Mouse (Mus musculus) left cerebral cortex, adult 9 months (tissue): ENCODE results near the gene Gtpbp8.

Experiments
- DNase-seq, 2 experiments: peaks; one replicate each; pipeline ENCODE4 v3.0.0; 2022; ENCODE audit warnings: low spot score in 2 of 2

Gtpbp8 gene

DNA sequence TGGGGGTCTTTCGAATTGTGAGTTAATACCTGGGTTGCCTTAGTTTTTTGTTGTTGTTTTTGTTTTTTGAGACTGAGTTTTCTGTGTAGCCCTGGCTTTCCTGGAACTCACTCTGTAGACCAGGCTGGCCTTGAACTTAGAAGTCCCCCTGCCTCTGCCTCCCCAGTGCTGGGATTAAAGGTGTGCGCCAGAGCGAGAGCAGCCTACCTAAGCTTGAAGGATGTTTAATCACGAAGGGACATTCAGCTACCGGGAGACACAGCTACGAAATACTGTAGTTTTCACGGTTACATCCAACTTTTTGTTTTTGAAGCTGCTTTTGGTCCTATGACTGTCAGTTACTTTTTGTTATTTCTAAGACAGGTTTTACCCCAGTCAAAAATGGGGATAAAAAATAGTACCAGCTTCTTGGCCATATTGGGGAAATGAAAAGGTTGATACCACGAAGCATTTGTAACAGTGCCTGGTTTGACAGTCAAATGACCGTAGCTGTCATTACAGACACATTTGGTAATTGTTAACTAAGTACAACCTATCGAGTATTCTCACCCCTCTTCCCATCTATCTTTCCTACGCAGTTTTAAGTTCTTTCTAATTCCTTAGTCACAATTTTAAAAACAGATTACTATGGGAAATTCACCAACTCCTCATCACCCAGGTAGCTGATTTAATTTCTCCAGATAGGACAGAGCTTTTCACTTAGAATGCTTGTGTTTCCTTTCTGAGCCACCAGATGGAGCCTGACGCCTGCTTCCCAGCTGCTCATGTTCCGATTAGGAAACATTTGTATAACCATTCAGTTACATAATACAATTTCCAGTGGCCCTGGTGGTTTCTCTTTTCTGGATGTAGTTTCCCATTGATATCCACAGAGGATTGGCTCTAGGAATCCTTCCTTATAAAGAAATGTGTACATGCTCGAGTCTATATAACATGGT, 20.6 kb downstream of the Gtpbp8 start:
- peak; percentile 70 to 93 for DNase-seq

DNA sequence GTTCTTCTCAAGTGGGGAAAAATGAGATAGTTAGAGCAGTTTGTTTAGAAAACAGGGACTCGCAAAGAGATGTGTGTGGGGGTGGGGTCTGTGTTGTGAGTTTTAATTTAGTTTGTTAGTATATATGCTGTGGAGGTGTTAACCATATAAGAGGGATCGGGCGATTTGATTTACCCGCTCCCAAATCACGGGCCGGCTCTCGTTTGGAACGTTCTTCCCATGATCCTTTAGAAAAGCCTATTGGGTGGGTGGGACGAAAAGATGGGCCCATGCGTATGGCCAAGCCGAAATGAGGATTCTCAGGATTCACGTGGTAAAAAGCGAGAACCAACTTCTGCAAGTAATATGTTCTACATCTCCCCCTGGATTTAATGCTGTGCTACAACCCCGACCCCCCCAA, 21.3 kb downstream of the Gtpbp8 start:
- peak in 1 of 2 experiments; percentile 62 for DNase-seq

DNA sequence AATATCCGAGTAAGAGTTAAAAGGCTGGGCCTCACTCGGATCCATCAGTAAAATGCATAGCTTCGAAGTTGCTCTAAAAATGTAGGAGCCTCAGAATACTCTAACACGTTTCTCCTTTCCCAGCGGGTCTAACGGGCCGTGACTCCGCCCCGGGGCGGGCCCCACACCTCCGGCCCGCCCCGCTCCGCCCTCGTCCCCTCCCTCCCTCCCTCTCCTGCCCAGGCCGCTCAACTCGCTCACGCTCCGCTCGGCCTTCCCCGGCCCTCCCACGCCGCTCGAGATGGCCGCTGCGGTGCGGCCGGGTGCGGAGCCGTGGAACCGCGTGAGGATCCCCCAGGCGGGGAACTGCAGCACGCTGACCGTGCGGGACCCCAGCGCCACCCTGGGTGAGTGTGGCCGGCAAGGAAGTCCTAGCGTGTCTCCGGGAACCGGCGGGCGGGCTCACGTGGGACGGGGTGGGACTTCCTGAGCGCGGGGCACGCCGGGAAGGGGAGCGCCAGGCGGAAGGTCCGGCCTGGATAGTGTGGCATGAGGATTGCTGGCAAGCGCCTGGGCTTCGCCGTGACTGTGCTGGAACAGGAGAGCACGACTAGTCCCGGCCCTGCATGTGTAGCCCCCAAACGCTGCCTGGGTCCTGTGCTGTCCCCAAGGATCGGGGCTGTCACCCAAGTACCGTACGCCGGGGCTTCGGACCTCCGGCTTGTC, 21.9 kb downstream of the Gtpbp8 start, which contains the start of gene Nepro:
Nepro (plus strand) TSS at position 219 of the 705 bp plus-strand sequence.
- DNase-seq = peak; percentile 80 to 93

DNA sequence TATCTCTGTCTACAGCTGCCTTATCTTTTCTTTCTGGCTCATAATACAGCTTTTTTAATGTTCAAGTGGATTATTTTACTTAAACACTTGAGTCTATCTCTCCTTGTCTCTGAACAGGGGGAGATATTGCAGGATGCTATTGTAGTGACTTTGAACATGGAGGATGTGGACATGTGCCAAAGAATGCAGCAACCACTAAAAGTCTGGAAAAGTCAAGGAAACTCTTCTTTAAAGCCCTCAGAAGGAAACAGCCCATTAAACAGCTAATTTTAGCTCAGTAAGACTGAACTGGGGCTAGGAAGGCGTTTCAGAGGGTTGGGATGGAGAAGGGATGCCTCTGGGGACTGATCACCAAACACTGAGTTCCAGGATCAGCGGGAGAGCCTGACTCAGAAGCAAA, 23.5 kb downstream of the Gtpbp8 start:
- no peak for DNase-seq

DNA sequence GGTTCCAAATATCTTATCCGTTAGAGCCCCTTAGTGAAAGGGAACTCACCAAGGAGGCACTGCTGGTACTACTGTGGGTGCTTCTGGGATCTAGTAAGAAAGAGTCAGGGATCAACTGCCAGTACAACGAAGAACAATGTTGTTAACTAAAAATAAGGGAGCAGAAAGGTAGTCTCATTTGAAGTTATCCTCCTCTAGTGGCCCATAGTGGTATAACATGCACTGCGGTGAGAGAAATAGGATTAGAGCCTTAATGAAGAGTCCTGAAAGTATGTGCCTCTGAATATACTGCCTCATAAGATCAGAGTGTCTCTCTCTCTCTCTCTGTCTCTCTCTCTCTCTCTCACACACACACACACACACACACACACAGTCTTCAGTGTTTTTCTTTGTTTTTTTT, 25.6 kb downstream of the Gtpbp8 start:
- no peak for DNase-seq

DNA sequence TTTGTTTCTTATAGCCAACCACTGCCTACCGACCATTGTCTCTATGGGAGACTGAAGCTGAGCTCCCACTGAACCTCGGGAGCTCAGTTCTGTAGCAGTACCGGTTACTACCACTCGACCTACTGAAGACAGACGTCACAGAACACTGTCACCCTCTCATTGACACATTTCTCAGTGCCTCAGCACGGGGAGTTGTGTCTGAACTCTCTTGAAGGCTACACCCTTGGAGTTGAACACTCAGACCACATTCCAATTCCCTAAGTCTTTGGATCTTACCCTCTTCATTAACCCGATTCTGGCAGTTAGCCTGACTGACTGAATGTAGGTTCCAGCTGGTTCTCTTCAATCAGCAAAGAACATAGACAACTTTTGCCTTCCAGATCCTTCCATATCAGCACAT, 26.8 kb downstream of the Gtpbp8 start:
- DNase-seq = no peak

DNA sequence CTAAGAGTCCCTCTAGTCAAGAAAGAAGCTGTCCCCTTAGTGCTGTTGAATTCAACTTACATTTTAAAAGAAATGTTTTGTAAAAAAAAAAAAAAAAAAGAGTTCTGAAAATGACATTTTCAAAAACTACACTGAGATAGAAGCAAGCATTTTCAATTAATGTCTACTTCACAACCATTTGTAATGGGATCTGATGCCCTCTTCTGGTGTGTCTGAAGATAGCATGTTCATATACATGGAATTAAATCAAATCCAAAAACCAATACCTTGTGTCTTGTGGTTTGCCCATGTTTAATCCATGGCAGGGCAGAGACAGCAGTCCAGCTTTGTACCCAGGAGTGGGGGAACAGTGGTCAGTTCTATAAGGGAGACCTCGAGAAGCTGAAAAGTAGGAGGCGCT, 28.3 kb downstream of the Gtpbp8 start:
- no peak for DNase-seq

DNA sequence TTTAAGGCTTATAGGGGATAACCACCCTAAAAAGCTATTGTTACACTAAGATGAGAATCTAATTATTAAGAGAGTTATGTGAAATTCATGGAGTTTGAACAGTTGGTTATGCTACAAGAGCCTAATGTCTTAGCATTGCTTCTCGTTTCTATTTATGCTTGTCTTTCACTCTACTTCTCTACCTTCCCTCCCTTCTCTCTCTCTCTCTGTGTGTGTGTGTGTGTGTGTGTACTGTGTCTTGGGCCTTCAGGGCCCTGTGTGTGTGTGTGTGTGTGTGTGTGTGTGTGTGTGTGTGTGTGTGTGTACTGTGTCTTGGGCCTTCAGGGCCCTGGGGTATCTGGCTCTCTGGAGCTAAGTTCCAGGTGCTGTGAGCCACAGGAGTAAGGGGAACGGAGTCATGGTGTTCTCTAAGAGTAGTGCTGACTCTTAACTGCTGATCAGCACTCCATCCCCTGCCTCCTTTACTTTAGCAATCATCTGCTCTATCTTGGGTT, 29.0 kb downstream of the Gtpbp8 start:
- no peak for DNase-seq

DNA sequence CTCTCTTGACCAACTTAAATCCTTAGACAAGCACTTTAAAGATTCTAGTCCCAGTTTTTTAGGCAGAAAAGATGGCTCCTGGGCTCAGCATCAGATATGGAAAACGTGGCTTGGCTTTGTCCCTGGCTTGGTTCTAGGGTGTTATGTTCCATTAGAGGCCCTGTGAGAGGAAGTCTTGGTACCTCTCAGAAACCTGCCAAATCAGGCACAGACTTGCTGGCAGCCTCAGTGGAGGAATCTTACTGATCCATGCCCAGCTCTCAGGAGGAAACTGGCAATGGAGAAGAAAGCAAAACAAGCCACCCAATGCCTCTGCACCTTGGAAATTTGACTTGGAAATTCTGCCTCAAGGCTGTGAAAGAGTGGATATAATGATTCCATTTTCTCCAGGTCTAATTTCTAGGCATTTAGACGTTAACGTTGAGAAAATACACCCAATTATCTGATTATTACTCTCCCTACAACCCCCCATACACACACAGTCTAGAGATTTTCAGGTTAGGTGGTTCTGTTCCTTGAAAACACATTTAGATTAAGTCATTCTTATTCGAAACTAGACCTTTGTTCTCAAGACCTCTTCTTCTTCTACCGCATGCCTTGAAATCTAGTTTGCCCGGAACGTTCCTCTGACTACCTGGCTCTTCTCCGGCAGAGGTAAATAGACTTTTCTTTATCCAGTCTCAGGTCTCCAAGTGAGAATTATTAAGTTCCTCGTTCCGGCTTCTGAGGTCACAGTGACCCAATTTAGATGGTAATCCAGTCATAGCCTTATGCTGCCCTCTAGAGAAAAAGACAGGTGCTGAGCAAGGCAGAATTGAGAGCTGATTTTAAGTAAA, 29.6 kb downstream of the Gtpbp8 start:
- peak in 1 of 2 experiments; percentile 43 for DNase-seq

DNA sequence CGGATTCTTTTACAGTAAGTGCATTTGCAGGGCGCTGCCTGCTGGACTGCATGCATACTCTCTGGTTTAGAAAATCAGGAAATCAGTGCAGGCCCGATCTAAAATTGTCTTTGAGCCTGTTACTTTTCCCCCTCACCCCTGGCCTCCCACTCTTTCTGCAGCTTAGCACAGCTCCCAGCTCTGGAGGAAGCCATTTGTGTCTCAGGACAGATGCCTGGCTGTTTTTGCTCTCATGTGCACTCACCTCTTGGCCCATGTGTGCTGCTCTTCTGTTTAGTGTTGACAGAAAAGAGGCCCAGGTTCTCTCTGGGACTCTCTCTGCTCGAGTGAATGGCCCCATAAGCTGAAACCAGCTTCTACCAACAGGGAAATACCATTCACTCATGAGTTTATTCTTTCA, 42.7 kb downstream of the Gtpbp8 start:
- no peak for DNase-seq

DNA sequence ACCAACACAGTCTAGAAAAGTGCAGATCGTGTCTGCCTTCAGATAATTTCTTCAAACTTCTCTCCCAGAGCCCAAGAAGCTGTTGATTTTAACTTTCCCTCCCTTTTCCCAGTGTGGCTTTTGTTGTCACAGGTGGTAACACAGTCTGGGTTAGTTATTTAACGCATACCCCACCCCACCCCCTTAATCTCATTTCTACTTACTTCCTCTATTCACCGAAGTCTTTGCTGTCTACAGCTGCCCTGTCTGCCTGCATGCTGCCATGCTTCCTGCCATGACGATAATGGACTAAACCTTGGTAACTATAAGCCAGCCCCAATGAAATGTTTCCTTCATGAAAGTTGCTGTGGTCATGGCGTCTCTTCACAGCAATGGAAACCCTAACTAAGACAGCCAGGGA, 43.9 kb downstream of the Gtpbp8 start:
- no peak for DNase-seq

DNA sequence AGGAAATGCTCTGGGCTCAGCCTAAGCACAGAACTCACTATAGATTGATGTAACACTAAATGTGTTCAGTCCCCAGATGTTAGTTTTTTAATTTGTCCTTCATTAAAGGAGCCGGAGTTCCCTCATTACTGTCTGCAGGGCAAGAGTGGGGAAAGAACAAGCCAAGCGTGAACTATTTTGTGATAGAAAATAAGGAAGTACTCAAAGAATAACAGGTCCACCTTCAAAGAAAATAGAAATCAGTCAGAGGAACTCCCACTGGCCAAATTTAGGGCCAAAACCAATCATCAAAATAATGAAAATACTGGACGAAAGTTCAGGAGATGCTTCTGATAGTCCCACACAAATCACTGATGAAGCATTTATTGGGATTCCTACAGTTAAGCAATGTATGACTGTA, 45.0 kb downstream of the Gtpbp8 start:
- no peak for DNase-seq

DNA sequence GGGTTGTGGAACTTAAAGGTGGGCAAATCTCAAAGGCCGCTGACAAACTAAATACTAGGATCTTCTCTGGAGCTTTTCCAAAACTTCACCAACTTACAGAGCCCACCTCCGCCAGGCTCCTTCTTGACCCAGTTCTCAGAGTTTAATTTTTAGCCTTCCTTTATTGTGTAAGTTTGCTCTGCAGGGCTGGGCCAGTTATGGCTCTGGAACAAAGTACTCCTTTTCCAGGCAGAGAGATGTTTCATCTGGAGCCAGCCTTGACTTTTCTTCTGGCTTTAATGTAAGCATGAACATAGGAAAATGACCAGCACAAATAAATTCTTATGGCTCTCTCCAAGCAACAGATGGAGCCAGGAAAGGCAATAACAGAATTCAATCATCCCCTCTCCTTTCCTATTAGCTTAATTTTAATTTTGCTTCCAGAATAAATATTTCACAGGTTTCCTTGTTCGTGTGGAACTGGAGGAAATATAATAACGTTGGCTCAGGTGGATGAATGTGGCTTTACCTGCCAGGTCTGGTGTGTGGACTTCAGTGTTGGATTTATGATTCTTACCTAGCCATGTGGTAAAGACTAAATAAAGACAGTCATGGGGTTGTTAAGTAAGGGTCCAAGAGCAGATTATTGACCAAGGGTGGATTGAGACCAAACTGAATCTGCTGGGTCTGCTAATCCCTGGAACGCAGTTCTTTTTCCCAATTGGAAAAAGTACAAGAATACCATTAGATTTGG, 48.5 kb downstream of the Gtpbp8 start:
- no peak for DNase-seq

DNA sequence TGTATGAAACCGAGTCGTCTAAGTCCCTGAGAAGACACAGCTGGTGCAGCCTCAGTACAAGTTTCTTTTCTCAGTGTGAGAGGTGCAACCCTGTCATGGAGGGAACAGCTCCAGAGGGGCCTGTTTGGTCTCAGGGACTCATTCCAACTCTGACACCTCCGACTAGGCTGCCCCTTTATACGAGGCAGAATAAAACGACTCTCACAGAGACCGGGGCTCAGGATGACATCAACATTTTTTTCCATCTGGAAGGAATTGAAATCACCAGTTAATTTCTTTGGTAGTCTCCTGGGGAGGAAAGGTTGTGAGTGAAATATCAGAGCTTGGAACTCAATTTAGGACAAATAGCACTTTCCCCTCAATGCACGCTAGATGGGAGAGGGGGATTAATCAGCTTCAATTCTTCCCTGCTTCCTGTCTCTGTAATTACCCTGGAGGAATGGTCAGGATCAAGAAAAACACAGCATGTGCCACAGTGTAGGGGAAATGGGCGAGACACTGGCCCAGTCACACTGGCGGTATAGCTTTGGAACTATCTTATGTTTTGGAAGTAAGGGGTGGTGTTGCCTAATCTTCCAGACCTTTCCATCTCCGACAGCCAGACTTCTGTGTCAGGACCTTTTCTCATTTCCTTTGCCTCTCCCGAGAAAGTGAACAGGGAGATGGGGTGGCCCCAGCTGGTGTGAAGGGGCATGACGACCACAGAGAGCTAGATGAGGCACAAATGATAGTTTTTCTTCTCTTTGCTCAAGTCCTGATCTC, 50.1 kb downstream of the Gtpbp8 start:
- DNase-seq = no peak

DNA sequence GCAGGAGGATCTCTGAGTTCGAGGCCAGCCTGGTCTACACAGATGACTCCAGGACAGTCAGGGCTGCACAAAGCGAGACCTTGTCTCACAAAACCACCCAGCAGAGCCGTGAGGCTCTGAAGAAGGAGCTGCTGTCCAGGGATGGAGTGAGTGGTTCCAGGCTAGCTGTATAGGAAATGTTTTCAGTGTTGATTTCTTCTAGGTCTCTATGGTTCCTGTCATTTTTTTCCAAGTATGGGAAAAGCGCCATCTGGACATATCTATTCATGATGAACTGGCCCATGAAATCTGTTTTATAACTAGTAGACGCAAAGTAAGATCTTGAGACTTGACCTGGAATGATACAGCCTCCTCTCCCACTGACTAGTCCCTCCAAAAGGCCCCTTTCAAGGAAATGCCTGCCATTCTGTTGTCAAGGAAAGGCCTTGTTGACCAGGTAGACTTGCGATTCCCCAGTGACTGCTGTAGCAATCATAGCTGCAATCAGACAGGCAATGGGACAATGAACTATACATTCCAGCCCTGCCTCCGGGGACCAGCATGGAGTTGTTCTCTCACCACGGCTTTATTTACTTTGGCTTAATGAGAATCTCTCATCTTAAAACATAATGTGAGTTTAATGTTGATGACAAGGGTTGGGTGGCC, 50.8 kb downstream of the Gtpbp8 start:
- no peak for DNase-seq

DNA sequence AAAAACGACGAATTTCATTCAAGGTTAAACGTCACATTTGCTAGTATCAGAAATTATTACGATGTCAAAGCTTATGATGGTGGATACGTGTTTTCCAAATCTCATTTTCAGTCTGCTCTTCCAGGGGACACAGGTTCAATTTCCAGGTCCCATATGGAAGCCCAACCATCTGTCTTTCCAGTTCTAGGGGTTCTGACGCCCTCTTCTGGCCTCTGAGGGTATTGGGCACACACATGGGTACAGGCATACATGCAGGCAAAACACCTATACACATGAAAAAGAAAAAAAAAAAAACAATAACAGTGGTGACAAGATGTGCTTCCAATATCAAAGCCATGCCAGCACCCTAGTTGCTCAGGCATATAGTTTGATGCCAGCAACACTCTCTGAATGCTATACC, 52.5 kb downstream of the Gtpbp8 start:
- DNase-seq = no peak

DNA sequence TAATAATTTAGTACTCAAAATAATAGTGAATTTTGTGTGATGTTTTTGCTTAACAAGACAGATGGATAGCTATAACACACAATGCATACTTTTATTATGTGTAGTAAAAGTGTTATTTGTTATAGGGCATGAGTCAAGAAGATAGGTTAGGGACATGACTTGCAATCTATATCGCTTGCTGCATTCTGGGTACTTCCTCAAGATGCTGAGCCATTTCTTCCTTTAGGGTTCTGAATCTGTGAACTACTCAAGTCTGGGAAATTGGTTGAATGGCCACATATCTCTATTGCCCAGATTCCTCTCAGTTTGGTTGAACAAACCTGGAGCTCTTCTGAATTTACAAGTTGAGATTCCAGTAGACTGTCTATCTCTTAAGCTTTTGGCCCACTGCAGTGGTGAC, 53.6 kb downstream of the Gtpbp8 start:
- DNase-seq = no peak

DNA sequence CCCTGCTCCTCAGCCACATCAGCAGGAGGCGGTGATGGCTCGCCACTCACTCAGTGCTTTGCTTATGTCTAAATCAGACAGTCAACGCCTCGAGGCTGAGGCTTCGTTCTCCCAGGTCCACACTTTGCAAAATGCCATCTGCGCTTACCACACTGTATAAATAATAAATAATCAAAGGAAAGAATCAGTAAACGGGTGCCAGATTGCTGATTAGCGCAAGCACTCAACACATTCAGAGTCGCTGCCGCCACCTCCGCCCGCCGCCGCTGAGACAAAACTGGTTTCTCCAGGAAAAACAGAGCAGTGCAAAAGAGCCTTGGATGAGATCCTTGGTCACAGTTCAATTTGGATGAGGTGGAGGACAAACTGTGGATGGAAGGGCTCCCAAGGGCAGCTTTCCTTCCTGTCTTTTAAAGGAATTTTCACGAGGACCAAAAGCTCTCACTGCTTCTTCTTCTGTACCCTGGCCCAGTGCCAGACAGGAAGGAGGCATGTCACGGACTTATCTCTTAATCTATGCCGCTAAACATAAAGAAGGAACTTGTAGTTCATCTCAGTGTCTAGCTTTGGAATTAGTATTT, 54.5 kb downstream of the Gtpbp8 start:
- DNase-seq = peak in 1 of 2 experiments; percentile 63

DNA sequence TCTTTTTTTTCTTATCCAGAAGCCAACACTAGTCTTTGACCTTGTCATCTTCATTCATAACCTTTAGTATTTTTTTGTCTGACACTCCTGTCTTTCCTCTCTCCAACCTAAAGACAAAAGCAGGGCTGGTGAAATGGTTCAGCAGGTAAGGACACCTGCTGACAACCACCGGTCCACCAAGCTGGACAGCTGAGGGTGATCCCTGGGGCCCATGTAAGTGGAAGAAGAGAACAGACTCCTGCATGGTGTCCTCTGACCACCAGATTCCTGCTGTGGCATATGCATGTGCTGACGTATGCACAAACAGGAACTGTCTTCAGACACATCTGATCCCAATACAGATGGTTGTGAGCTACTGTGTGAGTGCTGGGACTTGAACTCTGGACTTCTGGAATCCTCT, 55.1 kb downstream of the Gtpbp8 start:
- DNase-seq = no peak

DNA sequence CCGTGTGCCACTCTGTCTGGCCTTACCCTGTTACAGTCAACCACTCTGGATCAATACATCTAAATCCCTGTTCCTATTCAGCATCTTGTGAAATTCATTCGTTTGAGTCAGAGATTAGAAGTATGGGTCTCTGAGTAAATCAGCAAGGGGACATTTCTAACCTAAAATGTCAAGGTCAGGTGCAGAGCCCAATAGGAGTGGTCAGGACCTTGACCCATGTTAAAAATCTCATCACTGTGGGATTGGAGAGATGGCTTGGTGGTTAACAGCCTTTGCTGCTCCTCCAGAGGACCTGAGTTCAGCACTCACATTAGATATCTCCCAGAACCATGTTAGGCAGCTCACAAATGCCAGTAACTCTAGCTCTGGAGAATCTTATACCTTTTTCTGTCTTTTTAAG, 55.7 kb downstream of the Gtpbp8 start:
- no peak for DNase-seq
